Mouse (Mus musculus): ENCODE measurements at regions not wholly inside any gene's neighbourhood (a gene's known extent, or its start where the extent isn't known, plus 50 kb on each side); places are given as distances from the start of the nearest gene placed in this dataset.
A peak's percentile ranks its signal among the peaks of the same experiment; 100 is the strongest.

DNA sequence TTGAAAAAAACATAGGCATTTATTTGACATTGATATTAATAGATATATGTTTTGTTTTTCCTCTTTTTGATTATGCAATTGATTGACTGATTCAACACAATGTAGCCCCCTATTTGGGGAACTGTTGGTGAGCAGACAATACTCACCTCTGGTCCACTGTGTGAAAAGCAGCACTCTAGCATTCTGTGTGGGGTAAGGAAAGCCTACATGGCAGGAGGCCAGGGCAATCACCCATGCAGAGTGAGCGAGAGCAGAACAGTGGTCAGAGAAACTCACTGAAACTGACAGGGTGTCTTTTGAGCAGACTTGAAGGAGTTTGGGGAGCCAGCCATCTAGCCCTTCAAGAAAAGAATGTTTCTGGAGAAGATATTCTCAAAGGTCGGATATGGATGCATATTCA is 73.2 kb upstream of the Azi2 start:
- no peak for DNase-seq

DNA sequence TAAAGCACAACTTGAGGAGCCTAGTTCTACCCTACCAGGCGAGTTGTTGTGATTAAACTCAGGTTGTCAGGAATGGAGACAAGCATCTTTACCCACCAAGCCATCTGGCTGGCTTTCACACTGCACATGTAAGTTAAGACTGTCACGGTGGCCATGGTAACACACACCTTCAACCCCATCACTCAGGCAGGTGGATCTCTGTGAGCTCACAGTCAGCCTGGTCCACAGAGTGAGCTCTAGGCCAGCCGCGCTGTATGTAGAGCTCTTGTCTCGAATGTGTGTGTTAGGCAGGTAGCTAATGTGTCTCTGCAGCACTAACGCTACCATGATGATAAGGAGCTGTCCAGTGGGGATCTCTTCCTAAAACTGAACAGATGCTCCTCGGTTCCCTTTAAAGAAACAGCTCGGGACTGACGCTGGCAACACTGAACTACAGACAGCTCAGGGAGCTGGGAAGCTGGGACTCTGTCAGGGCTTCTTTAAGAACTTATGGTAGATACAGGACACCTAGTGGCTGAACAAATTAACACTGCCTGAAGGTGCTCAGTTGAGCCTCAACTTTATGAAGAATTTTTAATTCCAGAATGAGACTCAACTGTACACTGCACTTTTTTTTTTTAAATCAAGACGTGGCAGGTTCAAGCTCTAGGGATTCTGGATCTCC is 73.8 kb upstream of the Azi2 start:
- no peak for DNase-seq

DNA sequence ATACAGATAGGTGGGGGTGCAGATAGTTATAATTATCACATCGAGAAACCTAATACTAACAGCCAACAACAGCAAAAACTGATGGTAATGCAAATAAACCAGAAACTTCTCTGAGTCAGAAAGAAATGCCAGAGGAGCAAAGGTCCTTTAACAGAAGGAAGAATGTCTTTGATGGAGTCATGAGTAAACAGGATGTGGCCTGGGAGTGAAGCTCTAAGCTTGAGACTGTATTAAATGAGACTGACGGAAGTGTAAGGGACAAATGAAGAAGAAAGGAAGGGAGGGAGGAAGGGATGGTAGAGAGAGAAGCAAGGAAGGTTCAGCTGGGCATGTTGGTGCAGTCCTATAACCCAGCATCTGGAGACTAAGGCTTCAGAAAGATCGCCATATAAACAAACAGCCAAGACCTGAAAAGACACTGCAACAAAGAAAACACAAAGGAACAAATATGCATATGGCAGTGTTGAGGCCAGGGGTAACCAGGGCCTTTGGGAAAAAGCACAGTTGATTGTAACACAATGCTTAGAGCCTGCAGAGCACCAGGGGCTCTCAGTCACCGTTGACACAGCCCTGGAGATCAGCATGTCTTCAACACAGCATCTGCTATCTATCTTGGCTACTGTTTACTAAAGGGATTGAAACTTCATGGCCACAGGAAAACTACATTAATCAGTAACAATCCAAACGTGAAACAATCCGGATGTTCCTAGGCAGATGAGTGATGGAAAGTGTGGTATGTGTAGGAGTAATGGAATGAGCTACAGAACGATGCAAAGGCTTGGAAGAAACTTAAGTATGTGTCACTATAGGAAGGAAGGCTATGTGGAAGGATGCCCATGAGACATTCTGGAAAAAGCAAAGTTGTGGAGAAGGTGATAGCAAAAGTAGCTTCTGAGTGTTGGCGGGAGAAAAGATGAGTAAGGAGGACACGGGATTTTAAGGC is 77.9 kb upstream of the Azi2 start:
- DNase-seq = no peak

DNA sequence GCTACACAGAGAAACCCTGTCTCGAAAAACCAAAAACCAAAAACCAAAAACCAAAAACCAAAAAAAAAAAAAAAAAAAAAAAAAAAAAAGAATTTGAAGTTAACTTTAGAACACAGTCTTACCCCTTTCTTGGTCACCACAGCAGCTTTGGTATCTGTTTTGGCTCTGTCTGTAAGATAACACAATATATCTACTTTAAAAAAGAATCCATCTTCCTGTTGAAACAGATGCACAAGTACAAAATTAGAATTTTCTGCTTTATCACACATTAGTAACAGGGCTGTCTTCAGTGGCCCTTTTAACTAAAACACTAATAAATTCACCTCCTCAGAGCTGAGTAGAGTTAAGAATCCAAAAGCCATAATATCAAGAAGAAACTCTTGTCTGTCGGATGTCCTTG is 80.5 kb upstream of the Azi2 start:
- no peak for DNase-seq

DNA sequence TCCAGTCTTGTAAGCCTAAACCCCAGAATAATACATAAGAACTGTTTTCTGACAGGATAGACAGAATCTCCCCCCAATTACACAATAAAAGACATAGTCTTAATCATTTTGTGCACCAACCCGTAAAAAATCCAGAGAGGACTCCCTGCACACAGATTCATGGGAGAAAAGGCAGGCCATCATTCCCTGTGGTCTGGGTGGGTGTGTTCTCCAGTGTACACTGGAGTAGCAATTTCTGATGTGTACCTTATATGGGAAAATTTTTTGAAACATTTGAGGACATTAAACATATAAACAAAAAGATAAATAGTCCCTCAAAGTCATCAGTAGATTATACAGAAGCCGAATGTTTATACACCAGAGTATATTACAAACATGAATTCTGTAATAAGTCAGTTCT is 83.1 kb upstream of the Azi2 start:
- DNase-seq = no peak

DNA sequence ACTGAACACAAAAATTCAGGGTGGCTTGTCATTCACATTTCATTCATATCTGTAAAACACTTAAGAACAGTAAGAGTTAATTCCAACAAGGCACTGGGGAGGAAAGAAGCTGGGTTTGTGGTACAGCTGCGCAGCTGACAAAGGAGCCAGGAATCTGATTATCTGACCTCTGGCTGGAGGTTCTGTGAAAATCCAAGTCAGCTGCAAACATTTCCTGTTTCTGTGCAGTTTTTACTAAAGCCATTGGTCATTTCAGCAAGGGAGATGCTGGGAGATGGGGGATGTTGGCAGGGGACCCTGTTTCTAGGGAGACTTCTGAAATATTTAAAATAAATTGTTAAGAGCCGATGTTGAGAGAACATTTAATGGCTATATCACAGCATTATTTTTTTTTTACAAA is 83.6 kb upstream of the Azi2 start:
- no peak for DNase-seq

DNA sequence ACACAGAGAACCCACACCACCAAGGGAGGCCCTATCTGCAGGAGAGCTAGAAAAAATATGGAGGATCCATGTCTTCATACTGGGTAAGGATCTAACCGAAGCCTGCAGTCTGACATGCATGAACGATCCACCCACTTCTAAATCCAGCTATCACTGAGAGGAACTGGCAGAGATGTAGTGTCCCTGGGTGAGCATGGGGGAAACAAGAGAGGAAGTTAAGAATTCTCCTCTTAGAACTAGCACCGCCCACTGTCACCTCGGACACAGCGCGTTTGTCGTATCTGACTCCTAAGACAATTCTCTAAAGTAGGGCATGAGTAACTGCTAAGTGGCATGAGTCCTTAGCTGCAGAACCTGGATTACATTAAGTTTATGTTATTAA is 112.8 kb upstream of the Azi2 start:
- DNase-seq = no peak

DNA sequence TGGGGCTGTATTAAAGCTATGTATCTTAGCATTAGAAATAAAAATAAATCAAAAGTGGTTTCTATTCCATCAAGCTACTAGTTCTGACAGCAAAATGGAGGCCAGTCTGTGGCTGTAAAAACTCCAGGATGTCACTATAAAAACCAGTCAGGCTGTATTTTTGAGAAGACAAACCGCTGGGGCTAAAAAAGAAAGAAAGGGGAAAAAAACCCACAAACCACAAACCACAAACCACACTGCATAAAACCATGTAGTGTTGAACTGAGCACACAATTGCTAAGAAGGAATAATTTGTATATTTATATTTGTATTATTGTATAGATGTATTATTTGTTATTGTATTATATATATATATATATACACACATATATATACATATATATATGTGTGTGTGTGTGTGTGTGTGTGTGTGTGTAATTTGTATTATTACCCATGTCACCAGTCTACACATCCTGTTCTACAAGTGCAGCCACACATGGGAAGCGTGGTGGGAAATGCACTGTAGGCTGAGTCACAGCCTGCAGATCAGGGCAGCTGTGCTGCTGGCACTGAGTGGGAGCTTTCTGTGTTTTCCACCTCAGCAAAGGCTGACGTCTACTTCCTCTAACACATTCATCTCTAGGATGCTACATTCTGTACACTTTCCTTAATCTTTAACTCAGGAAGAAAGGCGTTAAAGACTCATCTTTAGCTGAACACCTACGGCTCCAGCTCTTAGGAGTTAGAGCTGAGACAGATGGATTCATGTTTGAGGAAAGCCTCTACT is 113.4 kb upstream of the Azi2 start:
- DNase-seq = no peak

DNA sequence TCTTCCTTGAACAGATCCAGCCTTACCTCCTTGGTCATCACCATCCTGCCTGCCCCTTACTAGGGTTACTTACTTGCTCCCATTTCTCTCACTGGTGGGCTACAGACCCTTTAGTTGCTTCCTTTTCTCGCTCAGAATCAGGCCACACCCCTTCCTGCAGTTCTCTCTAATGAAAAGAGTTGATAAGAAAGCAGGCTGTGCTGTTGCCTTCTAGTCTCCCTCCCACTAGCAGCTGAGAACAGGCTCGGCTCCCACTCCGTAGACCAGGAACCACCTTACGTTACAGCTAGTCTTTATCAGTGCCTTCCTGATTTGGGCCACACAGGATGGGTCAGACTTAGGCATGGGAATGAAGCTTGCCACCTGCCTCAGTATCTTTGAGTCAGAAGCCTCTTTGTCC is 117.3 kb upstream of the Azi2 start:
- DNase-seq = no peak

DNA sequence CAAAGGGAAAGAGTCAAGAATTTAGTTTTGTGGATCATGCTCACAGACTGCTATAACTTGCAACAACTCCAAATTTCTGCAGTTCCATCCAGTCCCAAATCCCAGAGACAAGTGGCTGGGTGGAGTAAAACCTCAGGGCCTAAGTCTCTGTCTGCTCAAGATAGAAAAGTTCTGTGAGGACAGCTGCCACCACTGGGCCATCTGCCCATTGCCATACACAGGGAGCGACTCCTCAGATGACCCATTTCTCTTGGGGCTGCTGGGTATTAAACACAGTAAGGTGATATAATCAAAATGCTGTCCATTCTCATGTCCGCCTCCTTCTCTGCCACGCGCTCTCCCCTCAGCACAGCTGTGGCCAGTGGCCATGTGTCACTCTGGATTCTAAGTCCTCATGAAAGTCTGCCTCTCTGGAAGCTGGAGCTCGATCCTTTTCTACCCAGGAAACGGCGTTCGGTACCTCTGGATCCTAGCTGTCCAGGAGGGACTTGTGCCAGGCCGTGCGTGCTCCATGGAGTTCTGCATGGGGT is 132.3 kb upstream of the Azi2 start:
- DNase-seq = no peak

DNA sequence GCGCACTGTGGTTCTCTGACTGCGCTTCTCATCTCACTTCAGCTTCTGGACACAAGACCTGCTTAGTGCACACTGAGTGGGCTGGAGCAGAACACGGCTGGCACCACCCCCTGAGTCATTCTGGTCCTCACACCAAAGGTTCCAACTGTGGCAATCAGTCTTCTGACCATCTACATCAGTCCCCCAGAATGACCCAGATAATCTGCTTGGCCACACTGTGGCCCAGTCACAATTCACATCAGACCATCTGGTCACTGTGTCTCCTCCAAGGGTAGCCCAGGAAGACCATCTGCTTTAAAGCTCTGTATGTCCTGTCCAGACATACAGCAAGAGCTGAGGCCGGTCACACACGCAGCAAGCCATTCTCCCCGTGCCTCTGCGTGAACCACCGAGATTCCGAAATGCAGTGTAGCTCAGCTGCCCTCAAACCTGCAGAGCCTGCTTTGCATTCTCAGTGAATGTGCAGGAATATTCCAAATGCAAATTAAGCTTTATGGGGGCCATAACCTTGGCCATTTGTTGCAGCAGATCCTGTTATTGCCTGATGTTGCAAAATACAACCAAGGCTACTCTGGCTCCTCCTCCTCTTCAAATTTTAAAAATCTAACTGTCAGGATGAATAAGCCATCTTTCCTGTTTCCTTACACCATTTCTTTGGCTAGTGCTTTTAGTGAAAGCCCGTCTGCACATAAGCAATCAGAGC is 135.1 kb upstream of the Azi2 start:
- no peak for DNase-seq

DNA sequence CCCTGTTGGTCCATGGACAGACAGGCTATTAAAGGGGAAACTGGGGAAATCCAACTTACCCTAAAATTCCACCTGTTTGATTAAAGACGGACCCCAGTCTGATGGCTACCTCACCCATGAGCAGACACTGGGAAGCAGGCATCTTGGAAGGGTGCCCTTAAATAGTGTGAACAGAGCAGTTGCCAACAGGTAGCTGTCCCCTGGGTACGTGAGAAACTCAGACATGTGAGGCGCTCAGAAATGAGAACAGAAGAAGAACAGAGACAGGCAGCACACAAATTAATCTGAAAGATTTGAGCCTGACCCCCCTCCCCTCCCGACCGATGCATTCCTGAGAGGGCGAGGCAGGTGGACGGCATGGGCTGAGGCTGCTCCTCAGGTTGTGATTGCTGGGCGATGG is 135.7 kb upstream of the Azi2 start:
- no peak for DNase-seq

DNA sequence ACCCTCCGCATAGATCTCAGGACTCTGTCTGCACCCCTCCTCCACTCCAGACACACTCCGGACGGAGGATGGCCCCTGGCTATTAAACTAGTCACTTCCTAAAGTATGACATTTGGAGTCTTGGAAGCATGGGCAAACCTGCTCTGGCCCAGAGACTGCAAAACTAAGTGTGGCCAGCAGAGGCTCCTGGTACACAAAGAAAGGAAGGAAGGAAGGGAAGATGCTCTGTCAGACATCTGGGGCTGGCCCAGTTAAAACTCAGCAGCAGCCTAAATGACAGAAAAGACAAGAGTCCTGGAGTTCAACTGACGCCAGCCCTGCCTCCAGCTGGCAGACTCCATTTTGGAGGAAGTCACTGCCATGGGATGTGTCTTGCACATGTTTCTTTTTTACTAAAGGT is 137.3 kb upstream of the Azi2 start:
- peak; percentile 18 for DNase-seq

DNA sequence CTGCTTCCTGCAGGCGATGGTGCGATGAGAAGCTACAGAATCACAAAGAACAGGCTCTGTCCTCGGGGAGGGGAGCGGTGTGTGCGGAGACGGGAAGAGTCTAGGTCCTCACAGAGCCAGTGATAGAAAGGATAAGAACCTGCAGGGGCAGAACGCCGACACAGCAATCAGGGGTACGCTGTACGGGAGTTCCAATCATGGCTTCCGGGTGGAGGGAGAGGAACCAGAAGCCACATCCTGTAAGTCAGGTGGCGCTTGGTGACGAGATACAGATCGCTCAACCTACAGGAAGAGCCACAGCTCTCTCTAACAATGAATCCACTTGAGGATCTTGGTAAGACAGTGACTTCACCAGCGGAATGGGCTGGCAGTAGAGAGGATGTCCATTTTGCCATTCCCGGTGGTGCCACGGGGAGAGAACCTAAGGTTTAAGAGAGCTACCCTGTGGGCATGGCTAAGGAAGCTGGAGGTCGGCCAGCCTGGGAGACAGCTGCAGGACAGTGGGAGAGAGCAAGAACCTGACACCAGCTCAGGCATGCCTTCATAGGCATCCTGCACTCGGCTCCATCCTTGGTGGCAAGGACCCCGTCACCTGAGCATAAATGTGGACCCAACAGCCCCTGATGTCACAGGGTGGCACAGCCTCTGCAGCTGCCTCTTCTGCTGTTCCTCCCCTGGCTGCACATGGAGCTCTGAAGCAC is 137.9 kb upstream of the Azi2 start:
- DNase-seq = no peak

DNA sequence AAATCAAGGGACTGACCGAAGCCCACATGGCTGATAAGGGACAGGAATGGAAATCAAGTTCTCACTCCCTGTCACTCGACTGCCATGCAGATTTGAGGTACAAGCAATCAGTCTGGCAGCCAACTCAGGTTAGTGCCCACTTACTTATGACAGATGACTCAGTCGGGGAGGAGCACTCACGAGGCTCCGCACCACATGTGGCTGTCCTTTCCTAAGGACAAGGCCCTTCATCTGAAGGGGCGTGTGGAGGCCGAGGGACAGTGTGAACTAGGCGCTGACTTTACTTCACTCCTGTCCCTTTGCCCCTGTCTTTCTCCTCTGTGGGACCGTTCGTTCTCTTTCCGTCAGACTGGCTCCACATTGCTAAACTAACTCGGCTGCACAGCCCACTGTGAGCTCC is 139.7 kb upstream of the Azi2 start:
- DNase-seq = no peak

DNA sequence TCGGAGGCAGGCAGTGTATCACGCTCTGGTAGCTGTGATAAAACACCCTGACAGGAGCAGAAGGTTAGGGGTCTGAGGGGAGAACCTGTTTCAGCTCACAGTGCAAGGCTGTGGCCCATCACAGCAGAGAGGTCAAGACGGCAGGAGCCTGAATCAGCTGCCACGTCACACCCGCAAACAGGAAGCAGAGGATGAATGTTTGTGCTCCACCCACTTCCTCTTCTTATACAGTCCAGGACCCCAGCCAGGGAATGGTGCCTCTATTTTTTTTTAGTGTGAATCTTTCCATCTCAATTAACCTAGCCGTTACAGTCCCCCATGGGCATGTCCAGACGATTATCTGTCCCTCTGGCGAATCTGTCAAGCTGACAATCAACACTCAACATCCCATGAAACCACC is 143.8 kb upstream of the Azi2 start:
- DNase-seq = no peak

DNA sequence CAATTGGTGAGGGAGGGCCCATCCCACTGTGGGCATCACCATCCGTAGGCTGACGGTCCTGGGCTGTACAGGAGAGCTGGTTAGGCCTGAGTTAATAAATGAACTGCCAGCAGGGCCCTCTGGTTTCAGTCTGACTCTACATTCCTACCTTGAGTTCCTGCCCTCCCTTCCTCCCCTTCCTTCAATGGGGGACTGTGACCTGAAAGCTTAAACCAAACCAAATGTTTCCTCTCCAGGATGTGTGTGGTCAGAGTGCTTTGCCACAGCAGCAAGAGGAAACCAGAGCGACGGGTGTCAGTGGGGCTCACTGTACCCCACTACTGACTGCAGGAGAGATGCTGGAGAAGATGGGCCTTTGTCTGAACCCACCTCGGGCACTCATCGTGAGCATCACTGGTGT is 147.7 kb upstream of the Azi2 start:
- DNase-seq = no peak

DNA sequence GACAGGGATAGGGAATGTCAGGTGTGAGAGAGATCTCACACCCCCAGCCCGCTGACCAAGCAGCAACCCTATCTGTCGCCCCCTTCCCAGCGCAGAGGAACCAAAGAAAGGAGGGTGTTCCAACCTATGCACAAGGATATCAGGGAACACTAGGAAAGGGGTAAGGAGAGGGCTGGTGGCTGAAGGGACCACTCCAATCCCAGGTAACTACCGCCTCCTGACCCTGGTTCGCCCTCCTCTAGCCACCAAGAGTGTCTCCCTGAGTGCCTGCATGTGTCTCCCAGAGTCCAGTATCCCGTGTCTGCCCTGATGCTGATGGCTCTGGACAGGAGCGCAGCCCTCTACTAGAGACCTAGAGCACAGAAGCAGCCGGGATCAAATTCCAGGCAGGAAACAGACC is 167.1 kb upstream of the Azi2 start:
- no peak for DNase-seq

DNA sequence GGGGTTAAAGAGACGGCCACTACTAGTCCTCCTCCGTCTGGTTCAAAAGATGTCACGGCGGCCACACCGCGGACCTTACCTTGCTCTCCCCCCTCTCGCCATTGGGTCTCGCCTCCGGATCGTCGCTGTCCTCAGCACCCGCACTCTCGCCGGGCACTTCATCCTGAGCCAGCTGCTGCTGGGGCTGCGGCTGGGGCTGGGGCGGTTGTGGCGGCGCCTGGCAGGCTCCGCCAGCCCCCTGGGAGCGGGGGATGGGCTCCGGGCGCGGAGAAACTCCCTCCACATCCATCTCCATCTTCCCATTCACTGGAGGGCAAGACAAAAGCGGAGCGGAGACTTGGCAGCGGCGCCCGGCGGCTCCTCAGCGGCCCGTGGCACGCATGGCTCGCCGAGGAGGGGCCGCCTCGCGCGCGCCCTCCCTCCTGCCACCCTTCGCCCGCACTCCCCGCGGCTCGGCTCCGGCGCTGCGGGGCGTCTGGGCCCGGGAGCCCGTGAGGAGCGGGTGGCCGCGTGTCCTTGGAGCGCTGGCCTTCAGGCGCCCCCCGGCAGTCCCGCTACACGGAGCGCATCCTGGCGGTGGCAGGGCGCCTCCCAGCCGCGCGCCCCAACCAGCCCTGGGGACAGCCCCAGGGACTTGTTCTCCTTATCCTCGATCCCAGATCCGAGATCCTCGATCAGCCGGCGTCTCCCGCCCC is 167.8 kb upstream of the Azi2 start:
- peak; percentile 13 for DNase-seq

DNA sequence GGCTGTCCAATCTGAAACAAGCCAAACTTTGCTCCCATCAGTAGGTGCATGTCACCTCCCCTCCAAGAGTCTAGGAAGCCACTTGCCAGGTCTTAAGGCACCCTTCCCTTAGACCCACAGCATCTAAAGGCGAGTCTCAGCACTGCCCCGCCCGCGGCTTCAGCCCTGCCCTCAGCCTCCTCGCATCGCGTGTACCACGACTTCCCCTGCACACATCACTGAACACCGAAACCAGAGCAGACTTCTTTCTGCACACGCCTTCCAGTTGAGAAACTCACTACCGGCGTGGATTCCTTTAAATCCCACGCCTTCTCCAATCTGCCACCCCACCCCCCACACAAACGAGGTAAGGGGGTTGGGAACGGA is 168.3 kb upstream of the Azi2 start:
- no peak for DNase-seq

DNA sequence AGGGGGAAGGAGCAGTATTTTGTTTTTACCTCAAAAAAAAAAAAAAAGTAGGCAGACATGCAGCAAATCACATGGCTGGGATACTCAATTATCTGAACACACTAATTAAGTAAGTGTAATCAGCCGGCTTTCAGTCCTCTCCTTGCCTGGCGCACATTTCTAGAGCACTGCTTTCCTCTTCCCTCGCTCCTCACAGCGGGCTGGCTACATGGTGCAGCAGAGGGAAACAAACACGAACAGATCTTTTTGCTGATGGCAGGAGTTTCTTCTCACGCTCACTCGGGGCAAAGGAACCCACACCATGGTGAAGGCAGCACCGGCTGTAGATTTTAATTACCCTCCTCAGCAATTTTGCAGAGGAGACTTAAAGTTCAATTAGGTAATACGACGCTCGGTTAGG is 169.7 kb upstream of the Azi2 start:
- DNase-seq = no peak

DNA sequence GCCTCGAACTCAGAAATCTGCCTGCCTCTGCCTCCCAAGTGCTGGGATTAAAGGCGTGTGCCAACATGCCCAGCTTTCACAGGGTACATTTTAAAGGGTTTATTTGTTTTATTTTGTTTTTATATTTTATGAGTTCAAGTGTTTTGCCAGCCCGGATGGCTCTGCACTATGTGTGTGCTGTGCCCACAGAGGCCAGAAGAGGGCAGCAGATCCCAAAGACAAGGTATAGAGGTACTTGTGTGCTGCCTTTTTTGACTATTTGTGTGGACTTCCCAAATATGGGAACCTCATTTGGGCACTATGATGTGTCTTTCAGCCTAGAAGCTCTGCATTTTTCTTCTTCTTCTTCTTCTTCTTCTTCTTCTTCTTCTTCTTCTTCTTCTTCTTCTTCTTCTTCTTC is 176.4 kb upstream of the Azi2 start:
- DNase-seq = no peak

Measured in liver (tissue).